Mouse (Mus musculus) neural tube, embryonic 15.5 days (tissue): ENCODE results near the gene Ggn. TPM values are rescaled to one million over a fixed set of nuclear protein-coding genes. Genes with fewer than 3 reads are reported as not detected.
A peak's percentile ranks its signal among the peaks of the same experiment; 100 is the strongest.

Source experiments
- ATAC-seq: fragments of 200-750 bp; cut with Nextera tagmentation; 2 replicates; pipeline ENCODE4 v1.8.0; 2017; ENCODE audit warnings: mild to moderate bottlenecking, moderate TSS enrichment, moderate library complexity; ENCODE audit not compliant: low FRiP score
- H3K27ac ChIP-seq: fragments of 300-500 bp; sonication (generic); replicated peaks from 2 replicates; pipeline ENCODE4 v1.5.1; 2015; ENCODE audit warnings: mild to moderate bottlenecking, inconsistent platforms
- H3K27me3 ChIP-seq: fragments of 300-500 bp; sonication (generic); replicated peaks from 2 replicates; pipeline ENCODE4 v1.6.1; 2015; ENCODE audit warnings: inconsistent platforms
- H3K36me3 ChIP-seq: fragments of 300-500 bp; sonication (generic); 2 replicates; pipeline ENCODE4 v1.6.1; 2015; ENCODE audit warnings: inconsistent platforms
- H3K4me1 ChIP-seq: fragments of 300-500 bp; sonication (generic); 2 replicates; pipeline ENCODE4 v1.6.1; 2015; ENCODE audit warnings: inconsistent platforms
- H3K4me2 ChIP-seq: fragments of 300-500 bp; sonication (generic); 2 replicates; pipeline ENCODE4 v1.6.1; 2015; ENCODE audit warnings: inconsistent platforms, mild to moderate bottlenecking, moderate library complexity
- H3K4me3 ChIP-seq: fragments of 300-500 bp; sonication (generic); replicated peaks from 2 replicates; pipeline ENCODE4 v1.5.1; 2015; ENCODE audit warnings: mild to moderate bottlenecking, inconsistent platforms
- H3K9ac ChIP-seq: fragments of 300-500 bp; sonication (generic); replicated peaks from 2 replicates; pipeline ENCODE4 v1.6.1; 2015; ENCODE audit warnings: mild to moderate bottlenecking, inconsistent platforms
- H3K9me3 ChIP-seq: fragments of 300-500 bp; sonication (generic); replicated peaks from 2 replicates; pipeline ENCODE4 v1.6.1; 2016; ENCODE audit warnings: inconsistent platforms
- WGBS: fragments of 180-500 bp; shearing (Covaris S2); methylation state at CpG from one replicate; pipeline ENCODE4 v1.1.7; 2015; ENCODE audit warnings: mixed read lengths; 5-methylcytosine and 5-hydroxymethylcytosine counted together
- polyA plus RNA-seq: library from polyadenylated mRNA; unstranded; fragments of >200 nt; fragmentation: Nextera tagmentation; extraction: Ambion mirVana; gene quantifications from 2 replicates; pipeline ENCODE4 v1.2.1, GENCODE M21; 2015

Gene Ggn
- polyA plus RNA-seq, 1 experiment from 2014 or later, result 0.46 TPM

GRCm38 (mm10) chr7:29141416-29141815, 28.6 kb upstream of the Ggn start:
- WGBS, result 90% methylated on average over 8 of the region's 8 CpGs
- no peak for ATAC-seq

DNA sequence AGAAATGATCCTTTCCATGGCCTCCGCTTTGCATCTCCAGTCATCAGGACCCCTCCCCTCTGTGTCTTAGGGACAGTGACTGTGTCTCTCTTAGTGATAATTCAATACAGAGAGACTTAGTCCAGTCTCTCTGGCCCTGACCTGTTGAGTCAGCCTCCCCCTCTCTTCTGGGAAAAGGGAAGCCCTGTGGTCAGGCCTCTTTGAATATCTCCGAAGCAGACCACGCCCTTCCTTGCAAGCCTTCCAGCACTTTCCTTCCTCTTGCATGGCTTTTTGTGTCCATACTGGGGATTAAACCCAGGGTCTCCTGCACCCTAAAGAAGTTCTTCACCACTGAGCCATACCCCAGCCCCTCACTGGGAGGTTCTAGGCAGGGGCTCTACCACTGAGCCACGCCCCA, 26.0 kb upstream of the Ggn start:
- Histone ChIP-seq H3K4me3 (no peak overlapping the region), H3K9me3 (no peaks in the 10 kb centered on the region), H3K4me1 (no peaks in the 10 kb centered on the region), H3K9ac (no peak overlapping the region), H3K27me3 (no peaks in the 10 kb centered on the region), H3K36me3 (no peaks in the 10 kb centered on the region), H3K4me2 (no peak overlapping the region), H3K27ac (no peak overlapping the region)
- ATAC-seq, result no peak
- 96% methylated on average over 4 of the region's 4 CpGs for WGBS

More at GRCm38 (mm10) chr7:29141416-29141815, 28.6 kb upstream of the Ggn start:
- Histone ChIP-seq H3K9ac (no peak overlapping the region), H3K36me3 (no peaks in the 10 kb centered on the region), H3K9me3 (no peaks in the 10 kb centered on the region), H3K4me3 (no peak overlapping the region), H3K4me1 (no peaks in the 10 kb centered on the region), H3K27ac (no peak overlapping the region), H3K27me3 (peaks cover 5% of the 10 kb centered on the region; the same call in 1 of the 2 replicates), H3K4me2 (no peak overlapping the region)

GRCm38 (mm10) chr7:29146625-29147367, 23.2 kb upstream of the Ggn start:
- H3K4me2 ChIP-seq, result no peak overlapping the region
- ATAC-seq, result no peak
- whole genome bisulfite sequencing, result 88% methylated on average over 7 of the region's 7 CpGs

DNA sequence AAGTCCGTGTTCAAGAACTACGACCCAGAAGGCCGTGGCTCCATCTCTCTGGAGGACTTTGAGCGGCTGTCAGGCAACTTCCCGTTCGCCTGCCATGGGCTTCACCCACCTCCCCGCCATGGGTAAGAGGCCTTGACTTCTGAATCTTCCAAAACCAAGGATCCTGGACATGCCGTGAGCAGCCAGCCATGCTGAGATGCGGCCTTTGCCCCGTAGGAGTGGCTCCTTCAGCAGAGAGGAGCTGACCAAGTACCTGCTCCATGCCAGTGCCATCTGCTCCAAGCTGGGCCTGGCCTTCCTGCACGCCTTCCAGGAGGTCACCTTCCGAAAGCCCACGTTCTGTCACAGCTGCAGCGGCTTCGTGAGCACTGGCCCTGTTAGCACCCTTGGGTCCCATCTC, 21.2 kb upstream of the Ggn start:
- 91% methylated on average over 15 of the region's 15 CpGs for WGBS
- no peak for ATAC-seq
- H3K4me3 ChIP-seq, result no peak overlapping the region

More at GRCm38 (mm10) chr7:29146625-29147367, 23.2 kb upstream of the Ggn start:
- H3K4me1 ChIP-seq, result no peaks in the 10 kb centered on the region
- H3K27me3 ChIP-seq, result no peaks in the 10 kb centered on the region
- no peaks in the 10 kb centered on the region for H3K9me3 ChIP-seq
- no peak overlapping the region for H3K27ac ChIP-seq
- no peak overlapping the region for H3K4me3 ChIP-seq
- no peak overlapping the region for H3K9ac ChIP-seq
- no peaks in the 10 kb centered on the region for H3K36me3 ChIP-seq

GRCm38 (mm10) chr7:29151486-29151885, 18.5 kb upstream of the Ggn start:
- no peak overlapping the region for H3K4me3 ChIP-seq
- no peak overlapping the region for H3K9ac ChIP-seq
- no peak for ATAC-seq
- WGBS, result 69% methylated on average over 10 of the region's 10 CpGs
- peaks cover 13% of the 10 kb centered on the region for H3K4me1 ChIP-seq
- no peak overlapping the region for H3K4me2 ChIP-seq
- H3K27ac ChIP-seq, result no peak overlapping the region
- 0 out of 2 replicates have a peak, but pooled peaks cover 5% of the 10 kb centered on the region for H3K36me3 ChIP-seq
- H3K9me3 ChIP-seq, result no peaks in the 10 kb centered on the region
- no peaks in the 10 kb centered on the region for H3K27me3 ChIP-seq

More for the DNA sequence above, 21.2 kb upstream of the Ggn start:
- no peak overlapping the region for H3K9ac ChIP-seq
- H3K9me3 ChIP-seq, result no peaks in the 10 kb centered on the region
- H3K27me3 ChIP-seq, result no peaks in the 10 kb centered on the region
- no peaks in the 10 kb centered on the region for H3K4me1 ChIP-seq
- H3K4me2 ChIP-seq, result no peak overlapping the region
- no peak overlapping the region for H3K27ac ChIP-seq
- no peaks in the 10 kb centered on the region for H3K36me3 ChIP-seq

DNA sequence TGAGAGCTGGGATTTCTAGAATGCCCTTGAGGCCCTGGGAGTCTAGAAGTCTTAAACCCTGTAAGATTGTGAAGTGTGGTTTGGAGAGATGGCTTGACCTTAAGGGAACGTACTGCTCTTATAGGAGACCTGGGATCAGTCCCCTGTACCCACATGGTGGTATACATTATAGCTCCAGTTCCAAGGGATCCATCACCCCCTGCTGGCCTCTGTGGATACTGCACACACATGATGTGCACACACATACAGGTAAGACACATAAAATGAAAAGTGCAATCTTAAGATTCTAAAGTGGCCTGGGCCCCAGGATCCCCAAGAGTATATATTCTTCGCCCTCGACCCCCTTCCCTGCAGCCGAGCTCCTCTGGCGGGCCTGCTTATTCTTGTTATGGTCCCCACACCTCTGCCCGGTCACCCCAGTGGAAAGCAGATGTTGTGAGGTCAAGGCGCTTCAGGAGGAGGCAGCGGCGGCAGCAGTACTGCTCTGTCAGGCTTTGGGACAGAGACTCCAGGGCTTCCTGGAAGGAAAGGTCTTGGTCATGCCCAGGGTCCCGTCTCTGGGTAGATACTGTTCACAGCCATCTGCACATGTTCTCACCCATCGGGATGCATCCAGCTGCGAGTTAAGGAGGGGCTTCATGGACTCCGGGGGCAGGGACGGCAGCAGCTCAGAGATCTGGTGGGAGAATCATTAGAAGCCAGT, 15.8 kb upstream of the Ggn start:
- Histone ChIP-seq H3K27ac (no peak overlapping the region), H3K4me1 (peaks cover 15% of the 10 kb centered on the region), H3K9me3 (no peaks in the 10 kb centered on the region), H3K4me3 (no peak overlapping the region), H3K27me3 (peaks cover under 1% of the 10 kb centered on the region; the same call in 1 of the 2 replicates), H3K36me3 (0 out of 2 replicates have a peak, but pooled peaks cover 5% of the 10 kb centered on the region), H3K4me2 (no peak overlapping the region), H3K9ac (no peak overlapping the region)
- WGBS, result 98% methylated on average over 14 of the region's 14 CpGs
- ATAC-seq, result no peak

- ATAC-seq, result peak; percentile 94
- Histone ChIP-seq H3K27ac (peak overlapping the region; percentile 86), H3K4me2 (peak overlapping the region; percentile 78), H3K9me3 (no peaks in the 10 kb centered on the region), H3K36me3 (0 out of 2 replicates have a peak, but pooled peaks cover 5% of the 10 kb centered on the region), H3K27me3 (peaks cover 8% of the 10 kb centered on the region; the same call in 1 of the 2 replicates), H3K9ac (peak overlapping the region; percentile 74), H3K4me1 (peaks cover 15% of the 10 kb centered on the region), H3K4me3 (peak overlapping the region; percentile 94)
- 7% methylated on average over 33 of the region's 37 CpGs for WGBS
Observed at GRCm38 (mm10) chr7:29155196-29155837, 14.7 kb upstream of the Ggn start.

DNA sequence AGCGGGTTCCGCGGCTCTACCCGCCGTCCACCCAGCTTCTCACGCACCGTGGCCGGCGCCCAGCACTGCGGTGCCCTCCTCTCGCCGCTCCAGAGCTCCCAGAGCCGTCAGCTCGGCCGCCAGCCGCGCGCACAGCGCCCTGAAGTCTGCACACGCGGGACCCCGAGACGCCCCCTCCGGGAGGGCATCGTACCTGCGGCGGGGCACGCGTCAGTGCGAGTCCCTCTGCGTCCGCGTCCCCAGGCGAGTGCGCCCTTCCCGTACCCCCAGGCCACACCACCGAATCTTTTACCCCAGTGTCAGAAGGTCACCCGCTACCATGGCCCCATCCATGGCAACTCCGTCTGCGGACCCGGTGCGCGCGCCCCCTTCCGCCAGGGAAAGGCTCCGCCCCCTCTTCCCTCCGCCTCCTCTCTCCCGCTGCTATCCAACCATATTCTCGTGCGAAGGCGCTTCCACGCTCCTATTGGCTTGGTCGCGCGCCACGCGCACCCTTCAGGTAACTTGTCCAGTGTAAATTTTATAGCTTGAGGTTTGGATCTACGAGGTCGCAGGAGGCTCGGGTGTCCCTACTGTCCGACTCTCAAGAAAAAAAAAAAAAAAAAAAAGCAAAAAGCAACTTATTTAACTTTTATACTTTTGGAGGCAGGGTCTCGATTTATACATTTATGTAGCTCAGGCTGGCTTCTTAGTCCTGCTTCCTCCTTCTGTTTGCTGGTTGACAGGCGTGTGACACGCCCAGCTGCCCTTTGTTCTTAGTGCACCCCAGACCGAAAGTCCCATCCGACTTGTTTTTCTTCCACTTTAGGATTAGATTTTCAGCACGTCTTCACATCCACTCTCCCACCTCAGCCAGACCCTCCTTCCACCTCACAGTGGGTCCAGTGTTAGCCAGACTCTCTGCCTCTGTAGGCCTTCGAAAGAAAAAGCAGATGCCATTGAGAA, 13.9 kb upstream of the Ggn start, which contains the start of gene Fam98c:
Gene Fam98c (minus strand): TSS at position 397 of the 945 bp plus-strand sequence.
- H3K9me3 ChIP-seq, result no peaks in the 10 kb centered on the region
- 3% methylated on average over 68 of the region's 68 CpGs for WGBS
- peaks cover 9% of the 10 kb centered on the region for H3K36me3 ChIP-seq

GRCm38 (mm10) chr7:29158264-29158663, 11.7 kb upstream of the Ggn start:
- ATAC-seq, result no peak
- peaks cover 17% of the 10 kb centered on the region for H3K4me1 ChIP-seq
- WGBS, result 5% methylated on average over 5 of the region's 5 CpGs

More for the DNA sequence above, 13.9 kb upstream of the Ggn start, which contains the start of gene Fam98c:
- Histone ChIP-seq H3K4me2 (peak within 1 kb of the TSS; percentile 78), H3K27me3 (peaks cover 8% of the 10 kb centered on the region; the same call in 1 of the 2 replicates), H3K4me3 (peak within 1 kb of the TSS; percentile 94), H3K4me1 (peaks cover 15% of the 10 kb centered on the region), H3K9ac (peak within 1 kb of the TSS; percentile 74), H3K27ac (peak within 1 kb of the TSS; percentile 86)
- peak; percentile 90 for ATAC-seq

DNA sequence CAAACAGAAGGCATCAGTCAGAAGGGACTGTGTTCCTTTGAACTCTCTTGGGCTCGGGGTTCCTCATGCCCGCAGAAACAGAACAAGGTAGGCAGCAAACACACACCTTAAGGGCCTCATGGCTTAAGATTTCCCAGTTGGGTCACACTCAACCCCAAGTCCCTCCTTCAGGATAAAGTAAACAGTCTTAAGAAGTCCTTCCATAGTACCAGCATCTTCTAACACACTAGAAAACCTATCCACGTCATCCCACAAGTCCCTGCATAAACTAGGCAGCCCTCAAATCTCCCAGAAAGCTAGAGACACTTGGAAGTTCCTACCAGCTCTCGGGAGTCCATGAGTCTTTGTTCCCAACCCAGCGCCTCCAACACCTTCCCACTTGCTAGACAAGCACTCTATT, 7.7 kb upstream of the Ggn start:
- no peaks in the 10 kb centered on the region for H3K9me3 ChIP-seq
- no peak overlapping the region for H3K27ac ChIP-seq
- no peak overlapping the region for H3K4me3 ChIP-seq
- H3K4me2 ChIP-seq, result no peak overlapping the region
- peaks cover 29% of the 10 kb centered on the region for H3K36me3 ChIP-seq
- ATAC-seq, result no peak
- WGBS, result 84% methylated on average over 5 of the region's 5 CpGs
- H3K9ac ChIP-seq, result no peak overlapping the region
- peaks cover 8% of the 10 kb centered on the region; the same call in 1 of the 2 replicates for H3K27me3 ChIP-seq
- peaks cover 4% of the 10 kb centered on the region; the same call in 1 of the 2 replicates for H3K4me1 ChIP-seq

More at GRCm38 (mm10) chr7:29158264-29158663, 11.7 kb upstream of the Ggn start:
- H3K4me3 ChIP-seq, result no peak overlapping the region
- H3K36me3 ChIP-seq, result peaks cover 25% of the 10 kb centered on the region
- no peaks in the 10 kb centered on the region for H3K9me3 ChIP-seq
- no peak overlapping the region for H3K9ac ChIP-seq
- H3K27ac ChIP-seq, result no peak overlapping the region
- peaks cover 8% of the 10 kb centered on the region; the same call in 1 of the 2 replicates for H3K27me3 ChIP-seq
- no peak overlapping the region for H3K4me2 ChIP-seq
